Mouse (Mus musculus) lung, postnatal 36 days (tissue): ENCODE data around the gene Nav1.
A peak's percentile ranks its signal among the peaks of the same experiment; 100 is the strongest.

Experiments
- DNase-seq: peaks from one replicate; pipeline ENCODE4 v3.0.0; 2022; ENCODE audit warnings: mixed read lengths

Gene Nav1

GRCm38 (mm10) chr1:135429901-135430668 is 177.0 kb downstream of the Nav1 start, which contains the start of gene Ipo9:
Gene Ipo9 (minus strand): TSS chr1:135430499.
- peak; percentile 94 for DNase-seq

DNA sequence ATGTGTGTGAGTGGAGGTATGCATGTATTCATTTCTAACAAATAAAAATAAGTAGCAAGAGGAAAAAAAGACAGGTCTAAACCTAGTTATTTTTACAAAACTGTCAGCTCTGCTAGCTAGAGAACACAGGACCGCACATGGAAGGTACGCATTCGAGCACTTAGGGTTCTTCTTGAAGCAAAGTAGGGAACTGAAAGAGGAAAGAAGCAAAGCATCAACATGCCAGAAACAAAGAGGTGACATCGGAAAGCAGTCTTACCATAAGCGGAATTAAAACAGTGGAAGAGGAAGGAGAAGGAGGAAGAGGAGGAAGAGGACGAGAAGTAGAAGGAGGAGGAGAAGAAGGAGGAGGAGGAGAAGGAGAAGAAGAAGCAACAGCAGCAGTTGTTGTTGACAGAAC is 179.7 kb downstream of the Nav1 start:
- no peak for DNase-seq

DNA sequence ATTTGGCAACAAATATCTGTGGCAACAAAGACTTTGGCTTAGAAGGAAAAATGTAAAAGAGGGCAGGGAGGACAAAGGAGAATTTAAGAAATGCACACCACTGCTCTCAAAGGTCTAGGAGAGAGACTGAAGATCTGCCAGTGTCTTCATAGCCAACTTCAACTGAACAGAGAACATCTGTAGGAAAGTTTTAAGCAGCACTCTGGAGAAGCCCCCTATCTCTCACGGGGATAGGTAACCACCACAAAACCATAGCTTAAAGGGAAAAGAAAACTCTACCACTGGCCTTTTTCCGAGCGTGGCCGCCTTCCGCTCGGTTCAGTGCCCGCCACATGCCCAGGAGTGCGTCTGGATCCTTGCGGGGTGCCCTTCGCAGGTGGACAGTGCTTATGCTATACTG is 180.4 kb downstream of the Nav1 start:
- DNase-seq: no peak

GRCm38 (mm10) chr1:135422772-135423171 is 184.3 kb downstream of the Nav1 start:
- DNase-seq: no peak

DNA sequence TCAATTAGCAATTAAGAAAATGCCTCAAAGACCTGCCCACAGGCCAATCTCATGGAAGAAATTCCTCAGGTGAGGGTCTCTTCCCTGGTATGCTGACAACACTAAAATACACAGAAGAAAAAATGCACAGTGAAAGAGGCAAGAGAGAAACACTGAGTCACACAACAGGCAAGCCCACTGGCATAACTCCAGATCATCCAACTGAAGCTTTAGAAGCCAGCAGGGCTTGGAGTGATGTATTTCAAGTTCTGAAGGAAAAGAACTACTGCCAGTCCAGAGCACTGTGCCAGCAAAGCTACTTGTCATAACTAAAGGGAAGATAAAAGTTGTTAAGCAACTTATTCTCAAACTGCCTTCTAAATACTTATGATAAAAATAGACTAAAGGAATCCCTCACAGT is 193.1 kb downstream of the Nav1 start:
- DNase-seq: peak; percentile 64

GRCm38 (mm10) chr1:135412130-135412529 is 195.0 kb downstream of the Nav1 start:
- DNase-seq: no peak

- peak; percentile 83 for DNase-seq
These were observed 196.1 kb downstream of the Nav1 start for GRCm38 (mm10) chr1:135410967-135411366.

DNA sequence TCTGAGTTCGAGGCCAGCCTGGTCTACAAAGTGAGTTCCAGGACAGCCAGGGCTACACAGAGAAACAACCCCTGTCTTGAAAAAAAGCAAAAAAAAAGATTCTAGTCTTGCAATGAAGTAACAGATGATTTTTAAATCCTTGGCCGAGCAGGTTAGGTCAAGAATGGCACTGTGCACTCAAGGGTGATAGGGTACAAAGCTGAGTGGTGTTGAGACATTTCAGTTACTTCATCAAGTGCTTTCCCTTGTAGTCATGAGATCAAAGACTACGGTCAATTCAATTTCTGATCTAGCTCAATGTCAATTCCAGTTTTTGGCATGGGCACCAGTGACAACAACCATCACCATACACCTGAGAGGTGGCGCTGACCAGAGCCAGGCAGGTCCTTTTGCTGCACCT is 198.1 kb downstream of the Nav1 start:
- DNase-seq: no peak

- no peak for DNase-seq
These were observed 201.7 kb downstream of the Nav1 start for GRCm38 (mm10) chr1:135405356-135405755.

GRCm38 (mm10) chr1:135401452-135402110 is 205.5 kb downstream of the Nav1 start:
- DNase-seq: peak; percentile 13

- DNase-seq: no peak
These were observed 207.6 kb downstream of the Nav1 start for GRCm38 (mm10) chr1:135399466-135399865.

- no peak for DNase-seq
These were observed 221.9 kb downstream of the Nav1 start for GRCm38 (mm10) chr1:135385161-135385560.
